Mouse (Mus musculus) heart, postnatal 0 days (tissue): ENCODE measurements around the gene H3f3b. TPM values are rescaled to one million over a fixed set of nuclear protein-coding genes. Genes with fewer than 3 reads are reported as not detected.

Source experiments
- ATAC-seq: fragments of 200-750 bp; cut with Nextera tagmentation; 2 replicates; pipeline ENCODE4 v1.8.0; 2017; ENCODE audit warnings: low read depth, moderate number of reproducible peaks, moderate library complexity; ENCODE audit not compliant: insufficient read depth
- DNase-seq: peaks from one replicate; pipeline ENCODE4 v3.0.0-alpha.2; 2016; ENCODE audit warnings: low spot score
- H3K27ac ChIP-seq: fragments of 300-500 bp; sonication (generic); 2 replicates; pipeline ENCODE4 v1.5.1; 2014; ENCODE audit warnings: low read depth, mild to moderate bottlenecking
- H3K27me3 ChIP-seq: fragments of 300-500 bp; sonication (generic); 2 replicates; pipeline ENCODE4 v1.6.1; 2014; ENCODE audit warnings: low read length, mixed read lengths; ENCODE audit not compliant: control insufficient read depth, insufficient read depth
- H3K36me3 ChIP-seq: fragments of 300-500 bp; sonication (generic); replicated peaks from 2 replicates; pipeline ENCODE4 v1.6.1; 2014; ENCODE audit warnings: low read length, mixed read lengths; ENCODE audit not compliant: control insufficient read depth, insufficient read depth
- H3K4me1 ChIP-seq: fragments of 300-500 bp; sonication (generic); 2 replicates; pipeline ENCODE4 v1.6.1; 2014; ENCODE audit warnings: antibody characterized with exemption; ENCODE audit not compliant: control insufficient read depth, insufficient read depth
- H3K4me2 ChIP-seq: fragments of 300-500 bp; sonication (generic); 2 replicates; pipeline ENCODE4 v1.6.1; 2014; ENCODE audit warnings: low read depth, mild to moderate bottlenecking, low read length, moderate library complexity
- H3K4me3 ChIP-seq: fragments of 300-500 bp; sonication (generic); 2 replicates; pipeline ENCODE4 v1.5.1; 2014; ENCODE audit warnings: low read depth, low read length
- H3K9ac ChIP-seq: fragments of 300-500 bp; sonication (generic); replicated peaks from 2 replicates; pipeline ENCODE4 v1.6.1; 2014; ENCODE audit warnings: low read depth, low read length, mixed read lengths
- H3K9me3 ChIP-seq: fragments of 300-500 bp; sonication (generic); replicated peaks from 2 replicates; pipeline ENCODE4 v1.6.1; 2016; ENCODE audit warnings: low read length; ENCODE audit not compliant: control insufficient read depth
- CTCF ChIP-seq: IDR thresholded peaks from 2 replicates; pipeline ENCODE4 v1.5.1; 2016; ENCODE audit warnings: antibody characterized with exemption, control low read depth, low read depth
- EP300 ChIP-seq: IDR thresholded peaks from 2 replicates; pipeline ENCODE4 v1.6.1; 2016; ENCODE audit warnings: antibody characterized with exemption, low read depth
- WGBS: fragments of 180-500 bp; shearing (Covaris S2); extraction: QIAGEN DNeasy Blood & Tissue Kit; methylation state at CpG from one replicate; pipeline ENCODE4 v1.1.7; 2014; 5-methylcytosine and 5-hydroxymethylcytosine counted together
- polyA plus RNA-seq: library from polyadenylated mRNA; unstranded; fragments of >200 nt; fragmentation: Nextera tagmentation; extraction: Ambion mirVana; gene quantifications from 2 replicates; pipeline ENCODE4 v1.2.1, GENCODE M21; 2015
- total RNA-seq: library from RNA; depleted of rRNA; stranded (reverse); fragments of >200 nt; gene quantifications from 2 replicates; pipeline ENCODE4 v1.2.3, GENCODE M21; 2014; ENCODE audit warnings: low replicate concordance

Gene H3f3b
- total and polyA plus RNA-seq, 2 experiments from 2014 or later: 365 to 561 TPM

DNA sequence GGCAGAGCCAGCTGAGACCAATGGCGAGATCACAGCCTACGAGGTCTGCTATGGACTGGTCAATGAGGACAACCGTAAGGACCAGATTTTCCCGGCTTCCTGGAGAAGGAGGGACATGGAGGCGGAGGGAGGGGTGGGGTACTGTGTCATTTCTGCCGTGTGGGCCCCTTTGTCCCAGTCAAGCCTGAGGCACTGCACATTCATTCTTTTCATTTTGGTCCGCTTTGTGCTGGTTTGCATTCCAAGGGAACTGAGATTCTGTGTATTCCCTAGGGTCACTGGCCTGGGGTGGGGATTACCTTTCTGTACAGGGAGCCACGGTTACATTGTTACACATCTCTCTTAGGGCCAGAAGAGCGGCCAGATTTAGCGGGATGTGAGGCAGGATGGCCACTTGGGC, 27.2 kb downstream of the H3f3b start:
- 53% methylated on average over 10 of the region's 10 CpGs for WGBS
- Histone ChIP-seq H3K4me1 (0 out of 2 replicates have a peak, but pooled peaks cover 11% of the 10 kb centered on the region), H3K36me3 (no peaks in the 10 kb centered on the region), H3K4me2 (no peak overlapping the region), H3K9ac (no peak overlapping the region), H3K4me3 (no peak overlapping the region), H3K27ac (no peak overlapping the region), H3K27me3 (peaks cover 8% of the 10 kb centered on the region; the same call in 1 of the 2 replicates), H3K9me3 (no peaks in the 10 kb centered on the region)
- no peak for ATAC-seq
- no peak for TF ChIP-seq EP300
- TF ChIP-seq CTCF: no peak
- no peak for DNase-seq

DNA sequence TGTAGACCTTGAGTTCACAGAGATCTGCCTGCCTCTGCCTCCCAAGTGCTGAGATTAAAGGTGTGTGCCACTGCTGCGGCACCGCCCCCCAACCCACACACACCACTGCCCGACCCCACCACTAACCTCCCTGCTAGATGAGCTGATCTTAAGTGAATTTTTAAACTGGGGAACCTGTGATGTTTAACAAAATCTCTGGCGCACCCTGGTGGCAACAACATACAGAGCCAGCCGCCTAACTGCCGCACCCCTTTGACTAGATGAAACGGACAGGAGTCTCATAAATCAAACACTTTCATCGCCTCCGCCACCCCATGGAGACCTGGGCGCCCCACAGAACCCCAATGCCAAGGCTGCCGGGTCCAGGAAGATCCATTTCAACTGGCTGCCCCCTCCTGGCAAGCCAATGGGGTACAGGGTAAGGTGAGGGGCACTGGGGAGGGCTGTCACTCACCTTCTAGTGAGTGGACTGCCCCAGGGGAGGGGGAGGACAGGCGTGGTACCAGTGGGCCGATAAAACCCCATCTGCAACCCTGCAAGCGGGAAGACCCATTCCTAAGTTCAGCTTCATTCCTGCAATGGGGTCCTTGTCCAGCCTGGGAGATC, 28.1 kb downstream of the H3f3b start:
- Histone ChIP-seq H3K4me3 (no peak overlapping the region), H3K9ac (no peak overlapping the region), H3K4me2 (0 out of 2 replicates have a peak overlapping the region, but pooled peaks have one; percentile 7), H3K4me1 (0 out of 2 replicates have a peak, but pooled peaks cover 3% of the 10 kb centered on the region), H3K36me3 (no peaks in the 10 kb centered on the region), H3K27me3 (peaks cover 8% of the 10 kb centered on the region; the same call in 1 of the 2 replicates), H3K27ac (no peak overlapping the region), H3K9me3 (no peaks in the 10 kb centered on the region)
- TF ChIP-seq CTCF (peak; percentile 63), EP300 (no peak)
- ATAC-seq (no peak), DNase-seq (peak; percentile 51)
- WGBS: 10% methylated on average over 14 of the region's 14 CpGs

DNA sequence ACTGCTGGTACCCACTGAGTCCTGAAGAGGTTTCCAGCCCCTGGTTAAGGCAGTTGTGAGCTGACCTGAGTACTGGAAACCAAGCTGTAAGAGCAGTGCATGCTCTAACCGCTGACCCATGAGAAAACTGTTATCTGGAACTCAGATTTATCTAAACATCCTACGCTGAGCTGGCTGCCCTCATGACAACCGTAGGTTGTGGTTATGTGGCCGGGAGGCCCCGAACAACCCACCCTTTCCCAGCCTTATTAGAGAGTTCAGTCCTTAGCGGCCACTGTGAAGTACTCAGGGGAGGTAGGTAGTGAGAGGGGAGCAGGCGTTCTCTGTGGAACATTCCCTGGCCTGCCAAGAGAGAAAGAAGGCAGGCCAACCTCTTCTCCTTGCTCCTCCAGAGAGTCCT, 28.7 kb downstream of the H3f3b start:
- H3K36me3 ChIP-seq: no peaks in the 10 kb centered on the region
- WGBS: 47% methylated on average over 7 of the region's 7 CpGs
- no peaks in the 10 kb centered on the region for H3K4me1 ChIP-seq
- H3K9ac ChIP-seq: no peak overlapping the region
- H3K27me3 ChIP-seq: peaks cover 8% of the 10 kb centered on the region; the same call in 1 of the 2 replicates
- no peak overlapping the region for H3K4me3 ChIP-seq
- ATAC-seq: no peak
- DNase-seq: no peak
- H3K27ac ChIP-seq: no peak overlapping the region
- no peaks in the 10 kb centered on the region for H3K9me3 ChIP-seq
- no peak overlapping the region for H3K4me2 ChIP-seq
- TF ChIP-seq EP300: no peak
- no peak for TF ChIP-seq CTCF

DNA sequence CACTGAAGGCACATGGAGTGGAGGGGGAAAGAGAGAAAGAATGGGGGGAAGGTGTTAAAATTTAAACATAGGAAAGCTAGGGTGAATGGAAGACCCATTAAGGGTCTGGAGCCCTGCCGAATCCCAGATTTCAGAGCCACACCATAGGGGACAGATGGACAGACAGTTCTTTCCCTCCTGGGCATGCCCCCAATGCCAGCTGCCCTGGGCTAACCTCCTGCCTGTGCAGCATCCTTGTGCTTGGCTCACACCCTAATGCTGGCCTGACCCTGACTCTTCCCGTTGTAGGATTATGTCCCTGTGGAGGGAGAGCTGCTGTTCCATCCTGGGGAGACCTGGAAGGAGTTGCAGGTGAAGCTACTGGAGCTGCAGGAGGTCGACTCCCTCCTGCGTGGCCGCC, 30.1 kb downstream of the H3f3b start:
- Histone ChIP-seq H3K4me1 (no peaks in the 10 kb centered on the region), H3K9me3 (no peaks in the 10 kb centered on the region), H3K27me3 (peaks cover 8% of the 10 kb centered on the region; the same call in 1 of the 2 replicates), H3K4me2 (no peak overlapping the region), H3K27ac (no peak overlapping the region), H3K9ac (no peak overlapping the region), H3K4me3 (no peak overlapping the region), H3K36me3 (no peaks in the 10 kb centered on the region)
- 58% methylated on average over 5 of the region's 5 CpGs for WGBS
- no peak for ATAC-seq
- DNase-seq: no peak
- TF ChIP-seq EP300: no peak
- no peak for TF ChIP-seq CTCF

DNA sequence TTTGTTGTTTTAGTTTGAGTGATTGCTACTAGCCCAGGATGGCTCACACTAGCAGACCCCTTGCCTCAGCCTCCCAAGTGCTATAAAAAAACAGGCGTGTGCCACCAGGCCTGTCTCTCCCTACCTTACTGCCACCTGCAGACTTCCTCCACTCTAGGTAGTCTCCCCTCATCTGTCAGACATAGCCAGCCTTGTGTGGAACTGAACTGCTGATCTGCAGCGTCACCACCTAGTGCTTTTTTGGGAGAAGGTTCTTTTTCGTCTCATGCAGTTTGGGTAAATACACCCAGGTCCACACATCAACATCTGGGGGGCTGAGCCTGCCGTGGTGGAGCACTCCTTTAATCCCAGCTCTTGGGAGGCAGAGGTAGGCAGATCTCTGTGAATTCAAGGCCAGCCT, 30.7 kb downstream of the H3f3b start:
- Histone ChIP-seq H3K4me1 (no peaks in the 10 kb centered on the region), H3K4me2 (no peak overlapping the region), H3K9ac (no peak overlapping the region), H3K36me3 (no peaks in the 10 kb centered on the region), H3K9me3 (no peaks in the 10 kb centered on the region), H3K4me3 (no peak overlapping the region), H3K27ac (no peak overlapping the region), H3K27me3 (peaks cover 8% of the 10 kb centered on the region; the same call in 1 of the 2 replicates)
- TF ChIP-seq EP300 (no peak), CTCF (no peak)
- DNase-seq (no peak), ATAC-seq (no peak)
- WGBS: 73% methylated on average over 4 of the region's 4 CpGs

DNA sequence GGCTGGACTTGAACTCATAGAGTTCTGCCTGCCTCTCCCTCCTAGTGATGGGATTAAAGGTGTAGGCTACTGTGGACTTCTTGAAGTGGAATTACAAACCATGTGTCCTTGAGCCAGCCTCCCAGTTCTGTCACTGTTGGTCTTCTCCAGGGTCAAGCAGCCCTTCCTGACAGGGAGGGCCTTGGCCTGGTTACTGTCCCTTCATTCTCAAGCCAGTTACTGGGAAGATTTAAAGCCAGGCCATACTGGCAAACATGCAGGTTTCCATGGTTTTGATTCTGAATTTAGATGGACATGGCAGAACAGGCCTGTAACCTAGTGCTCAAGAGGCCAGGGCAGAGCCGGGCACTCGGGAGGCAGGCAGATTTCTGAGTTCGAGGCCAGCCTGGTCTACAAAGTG, 32.5 kb downstream of the H3f3b start:
- H3K9me3 ChIP-seq: no peaks in the 10 kb centered on the region
- TF ChIP-seq EP300 (no peak), CTCF (no peak)
- H3K36me3 ChIP-seq: no peaks in the 10 kb centered on the region
- no peaks in the 10 kb centered on the region for H3K4me1 ChIP-seq
- no peak overlapping the region for H3K27ac ChIP-seq
- peaks cover 5% of the 10 kb centered on the region; the same call in 1 of the 2 replicates for H3K27me3 ChIP-seq
- H3K4me3 ChIP-seq: no peak overlapping the region
- no peak for ATAC-seq
- H3K9ac ChIP-seq: no peak overlapping the region
- H3K4me2 ChIP-seq: no peak overlapping the region
- WGBS: 83% methylated on average over 3 of the region's 3 CpGs
- DNase-seq: no peak
